Mouse (Mus musculus): ENCODE data around the gene Herc1. TPM values are rescaled to one million over a fixed set of nuclear protein-coding genes. Genes with fewer than 3 reads are reported as not detected.

Gene Herc1
- polyA plus RNA-seq, 1 experiment from 2014 or later, result 38.2 TPM

DNA sequence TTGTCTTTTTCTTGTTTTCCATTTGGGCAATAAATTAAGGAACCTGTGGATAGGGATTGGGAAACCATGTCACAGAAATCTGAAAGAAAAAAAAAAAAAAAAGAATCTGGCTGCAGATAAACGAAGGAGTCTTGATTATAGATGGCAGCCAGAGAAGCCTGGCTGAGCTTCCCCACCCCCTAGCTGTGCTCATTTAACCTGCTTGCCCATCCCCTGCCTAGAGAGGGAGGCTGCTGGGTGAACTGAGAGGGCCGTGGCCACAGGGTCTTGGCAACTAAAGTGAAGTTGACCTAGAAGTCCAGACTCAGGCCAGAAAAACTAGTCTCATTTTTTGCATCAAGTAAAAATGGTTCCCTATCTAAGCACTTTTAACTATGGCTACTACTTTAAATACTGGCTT is 160.7 kb downstream of the Herc1 start:
- Histone ChIP-seq H3K9ac (ENCODE audit: low read length) (peak overlapping the region; percentile 83), H3K4me3 (ENCODE audit: low read depth, low read length) (peak overlapping the region; percentile 58), H3K27me3 (ENCODE audit: control insufficient read depth, insufficient read depth, low read length) (no peaks in the 10 kb centered on the region), H3K27ac (ENCODE audit: low read depth, low read length) (peak overlapping the region; percentile 94), H3K36me3 (ENCODE audit: control insufficient read depth, insufficient read depth, low read length) (peaks cover 6% of the 10 kb centered on the region), H3K9me3 (ENCODE audit: control insufficient read depth, low read length) (no peaks in the 10 kb centered on the region), H3K4me1 (ENCODE audit: control insufficient read depth, insufficient read depth, low read length) (peaks cover 7% of the 10 kb centered on the region; the same call in 1 of the 2 replicates), H3K4me2 (ENCODE audit: low read depth) (peak overlapping the region; percentile 97)
- WGBS, result 7% methylated on average over 2 of the region's 2 CpGs
- ATAC-seq (ENCODE audit: insufficient read depth, low FRiP score, low TSS enrichment) (no peak), DNase-seq (ENCODE audit: low spot score) (peak; percentile 46)

DNA sequence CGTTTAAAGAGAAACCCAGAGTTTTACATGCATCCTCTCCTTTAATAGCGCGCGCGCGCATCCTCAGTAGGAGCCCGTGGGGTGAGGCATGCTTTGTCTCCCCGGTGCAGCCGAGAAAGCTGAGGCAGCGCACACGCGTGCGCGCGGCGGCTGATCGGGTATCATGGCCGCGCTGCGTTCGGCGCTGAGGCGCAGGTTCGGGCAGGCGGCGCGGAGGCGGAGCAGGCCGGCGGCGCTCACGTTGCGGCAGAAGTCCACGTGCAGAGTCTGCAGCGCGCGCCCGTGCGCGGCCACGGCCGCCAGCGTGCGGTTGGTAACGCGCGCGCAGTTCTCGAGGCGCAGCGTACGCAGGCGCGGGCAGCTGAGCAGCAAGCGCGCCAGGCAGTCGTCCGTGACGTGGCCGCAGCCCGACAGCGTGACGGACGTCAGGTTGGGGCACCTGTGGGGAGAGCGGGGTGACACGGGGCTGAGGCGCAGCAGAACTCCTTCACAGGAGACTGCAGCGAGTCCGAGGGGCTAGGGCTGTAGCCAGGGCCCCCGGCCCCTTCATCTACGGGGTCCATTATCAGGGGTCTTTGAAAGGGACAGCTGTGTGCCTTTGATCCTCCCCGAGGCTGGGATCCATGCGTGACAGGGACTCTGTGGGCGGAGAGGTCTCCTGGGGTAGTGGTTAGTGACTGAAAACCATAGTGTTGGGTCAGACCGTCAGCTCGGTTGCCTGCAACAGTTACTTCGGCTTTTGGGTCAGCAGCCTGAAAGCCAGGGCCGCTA is 161.5 kb downstream of the Herc1 start:
- H3K27ac ChIP-seq (ENCODE audit: low read depth, low read length), result peak overlapping the region; percentile 94
- peaks cover 6% of the 10 kb centered on the region for H3K36me3 ChIP-seq (ENCODE audit: control insufficient read depth, insufficient read depth, low read length)
- H3K4me3 ChIP-seq (ENCODE audit: low read depth, low read length), result peak overlapping the region; percentile 58
- under 1% methylated on average over 78 of the region's 78 CpGs for WGBS
- no peaks in the 10 kb centered on the region for H3K27me3 ChIP-seq (ENCODE audit: control insufficient read depth, insufficient read depth, low read length)
- peak overlapping the region; percentile 83 for H3K9ac ChIP-seq (ENCODE audit: low read length)
- H3K9me3 ChIP-seq (ENCODE audit: control insufficient read depth, low read length), result no peaks in the 10 kb centered on the region
- peaks cover 4% of the 10 kb centered on the region; the same call in 1 of the 2 replicates for H3K4me1 ChIP-seq (ENCODE audit: control insufficient read depth, insufficient read depth, low read length)
- ATAC-seq (ENCODE audit: insufficient read depth, low FRiP score, low TSS enrichment), result peak; percentile 87
- DNase-seq (ENCODE audit: low spot score), result peak; percentile 97
- peak overlapping the region; percentile 97 for H3K4me2 ChIP-seq (ENCODE audit: low read depth)

DNA sequence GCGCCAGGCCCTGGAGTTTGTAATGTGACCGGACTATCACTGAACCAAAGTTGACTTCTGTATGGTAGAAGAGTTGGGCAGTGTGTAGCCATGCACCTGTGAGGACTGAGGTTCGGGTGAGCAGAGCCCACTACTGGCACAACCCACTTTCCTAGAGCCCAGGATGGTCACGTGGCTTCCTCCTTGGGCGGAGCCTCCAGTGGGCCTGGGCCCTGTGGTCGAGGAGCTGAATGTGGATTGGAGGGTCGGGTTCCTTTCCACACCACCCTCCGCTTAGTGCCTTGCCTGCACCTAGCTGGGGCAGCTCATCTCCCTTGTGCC is 162.1 kb downstream of the Herc1 start:
- Histone ChIP-seq H3K27me3 (ENCODE audit: control insufficient read depth, insufficient read depth, low read length) (no peaks in the 10 kb centered on the region), H3K9me3 (ENCODE audit: control insufficient read depth, low read length) (no peaks in the 10 kb centered on the region), H3K36me3 (ENCODE audit: control insufficient read depth, insufficient read depth, low read length) (peaks cover 6% of the 10 kb centered on the region), H3K4me2 (ENCODE audit: low read depth) (peak overlapping the region; percentile 97), H3K9ac (ENCODE audit: low read length) (peak overlapping the region; percentile 83), H3K4me1 (ENCODE audit: control insufficient read depth, insufficient read depth, low read length) (peaks cover 4% of the 10 kb centered on the region; the same call in 1 of the 2 replicates), H3K4me3 (ENCODE audit: low read depth, low read length) (peak overlapping the region; percentile 58), H3K27ac (ENCODE audit: low read depth, low read length) (peak overlapping the region; percentile 94)
- ATAC-seq (ENCODE audit: insufficient read depth, low FRiP score, low TSS enrichment) (peak; percentile 90), DNase-seq (ENCODE audit: low spot score) (peak; percentile 87)
- WGBS, result under 1% methylated on average over 8 of the region's 8 CpGs

DNA sequence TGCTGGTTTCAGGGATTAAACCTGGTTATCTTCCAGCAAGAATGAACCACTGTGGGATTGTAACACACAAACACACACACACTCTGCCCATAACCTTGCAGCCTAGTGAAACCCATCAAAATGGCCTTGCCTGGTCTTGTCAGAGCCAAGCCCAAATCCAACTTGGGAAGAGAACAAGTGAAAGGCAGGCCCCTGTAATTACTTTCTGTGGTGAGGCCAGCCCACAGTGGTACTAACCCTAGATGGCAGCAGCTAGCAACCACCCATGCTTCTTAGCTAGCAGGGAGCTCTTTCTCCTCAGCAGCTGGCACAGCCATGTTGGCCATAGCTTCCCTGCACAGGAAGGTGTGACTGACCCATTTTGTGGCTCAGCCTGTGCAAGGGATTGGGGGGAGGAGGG is 162.9 kb downstream of the Herc1 start:
- peaks cover 10% of the 10 kb centered on the region for H3K36me3 ChIP-seq (ENCODE audit: control insufficient read depth, insufficient read depth, low read length)
- no peak overlapping the region for H3K9ac ChIP-seq (ENCODE audit: low read length)
- no peak overlapping the region for H3K4me2 ChIP-seq (ENCODE audit: low read depth)
- no peaks in the 10 kb centered on the region for H3K9me3 ChIP-seq (ENCODE audit: control insufficient read depth, low read length)
- no peaks in the 10 kb centered on the region for H3K27me3 ChIP-seq (ENCODE audit: control insufficient read depth, insufficient read depth, low read length)
- H3K4me3 ChIP-seq (ENCODE audit: low read depth, low read length), result no peak overlapping the region
- peaks cover 4% of the 10 kb centered on the region; the same call in 1 of the 2 replicates for H3K4me1 ChIP-seq (ENCODE audit: control insufficient read depth, insufficient read depth, low read length)
- ATAC-seq (ENCODE audit: insufficient read depth, low FRiP score, low TSS enrichment) (no peak), DNase-seq (ENCODE audit: low spot score) (no peak)
- H3K27ac ChIP-seq (ENCODE audit: low read depth, low read length), result 0 out of 2 replicates have a peak overlapping the region, but pooled peaks have one; percentile 8

DNA sequence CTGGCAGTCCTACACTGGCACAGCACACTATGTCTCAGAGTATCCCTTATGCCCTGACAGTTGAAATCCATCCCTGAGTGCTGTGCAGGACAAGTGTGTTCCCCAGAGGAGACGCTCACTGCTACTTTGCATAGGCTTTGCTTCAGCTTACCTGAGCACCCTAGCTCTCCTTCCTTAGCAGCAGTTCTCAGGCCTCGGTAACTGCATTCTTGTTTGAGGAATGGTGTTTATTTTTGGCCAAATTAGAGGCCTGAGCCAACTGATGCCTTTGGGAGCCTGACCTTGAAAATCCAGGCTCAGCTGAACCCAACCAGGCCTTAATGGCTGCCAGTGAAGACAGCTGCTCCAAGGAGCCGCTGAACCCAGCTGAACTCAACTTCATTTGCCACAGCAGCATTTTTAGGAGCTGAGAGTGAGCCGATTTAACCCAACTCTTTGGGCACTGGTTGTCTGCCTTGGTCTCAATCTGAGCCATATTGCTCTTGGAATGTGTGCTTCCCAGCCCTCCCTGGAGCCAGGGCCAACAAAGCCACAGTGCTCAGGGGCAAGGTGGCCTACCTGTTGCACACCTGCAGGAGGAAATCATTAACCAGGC is 163.5 kb downstream of the Herc1 start:
- peak; percentile 12 for DNase-seq (ENCODE audit: low spot score)
- no peak overlapping the region for H3K4me3 ChIP-seq (ENCODE audit: low read depth, low read length)
- 80% methylated on average over 4 of the region's 4 CpGs for WGBS
- no peak overlapping the region for H3K9ac ChIP-seq (ENCODE audit: low read length)
- peaks cover 4% of the 10 kb centered on the region; the same call in 1 of the 2 replicates for H3K4me1 ChIP-seq (ENCODE audit: control insufficient read depth, insufficient read depth, low read length)
- no peaks in the 10 kb centered on the region for H3K27me3 ChIP-seq (ENCODE audit: control insufficient read depth, insufficient read depth, low read length)
- H3K36me3 ChIP-seq (ENCODE audit: control insufficient read depth, insufficient read depth, low read length), result peaks cover 10% of the 10 kb centered on the region
- H3K4me2 ChIP-seq (ENCODE audit: low read depth), result no peak overlapping the region
- H3K27ac ChIP-seq (ENCODE audit: low read depth, low read length), result no peak overlapping the region
- H3K9me3 ChIP-seq (ENCODE audit: control insufficient read depth, low read length), result no peaks in the 10 kb centered on the region
- ATAC-seq (ENCODE audit: insufficient read depth, low FRiP score, low TSS enrichment), result no peak

DNA sequence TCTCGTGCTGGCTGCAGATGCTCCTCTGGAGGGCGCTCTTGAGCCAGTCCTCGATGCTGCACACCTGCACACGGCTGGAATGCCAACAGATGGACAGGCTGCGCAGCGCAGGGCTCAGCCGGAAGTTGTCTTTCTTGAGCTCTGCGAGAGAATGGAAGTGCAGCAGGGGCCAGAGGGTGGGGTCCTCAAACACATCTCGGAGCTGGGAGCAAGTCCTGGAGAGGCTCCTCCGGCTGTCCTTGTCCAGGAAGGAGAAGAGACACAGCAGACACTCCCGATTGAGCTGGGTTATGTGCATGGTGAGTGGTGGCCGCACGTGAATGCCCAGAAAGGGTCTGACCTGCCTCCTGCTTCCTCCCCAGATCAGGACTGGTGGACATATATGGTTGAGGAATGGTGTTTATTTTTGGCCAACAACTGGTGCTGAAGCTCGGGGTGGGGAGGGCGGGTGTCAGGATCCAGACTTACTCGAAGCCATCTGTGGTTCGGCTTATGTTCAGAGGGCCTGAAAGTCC is 164.1 kb downstream of the Herc1 start, which contains the start of gene Fbxl22:
TSS of gene Fbxl22 (minus strand) at position 338 of the 515 bp plus-strand sequence.
- Histone ChIP-seq H3K4me3 (ENCODE audit: low read depth, low read length) (no peak within 1 kb of the TSS), H3K9ac (ENCODE audit: low read length) (no peak within 1 kb of the TSS), H3K27me3 (ENCODE audit: control insufficient read depth, insufficient read depth, low read length) (no peaks in the 10 kb centered on the region), H3K36me3 (ENCODE audit: control insufficient read depth, insufficient read depth, low read length) (peaks cover 8% of the 10 kb centered on the region), H3K27ac (ENCODE audit: low read depth, low read length) (0 out of 2 replicates have a peak within 1 kb of the TSS, but pooled peaks have one; percentile 8), H3K4me1 (ENCODE audit: control insufficient read depth, insufficient read depth, low read length) (peaks cover 4% of the 10 kb centered on the region; the same call in 1 of the 2 replicates), H3K9me3 (ENCODE audit: control insufficient read depth, low read length) (no peaks in the 10 kb centered on the region), H3K4me2 (ENCODE audit: low read depth) (no peak within 1 kb of the TSS)
- 76% methylated on average over 17 of the region's 17 CpGs for WGBS
- no peak for ATAC-seq (ENCODE audit: insufficient read depth, low FRiP score, low TSS enrichment)
- DNase-seq (ENCODE audit: low spot score), result peak; percentile 32

DNA sequence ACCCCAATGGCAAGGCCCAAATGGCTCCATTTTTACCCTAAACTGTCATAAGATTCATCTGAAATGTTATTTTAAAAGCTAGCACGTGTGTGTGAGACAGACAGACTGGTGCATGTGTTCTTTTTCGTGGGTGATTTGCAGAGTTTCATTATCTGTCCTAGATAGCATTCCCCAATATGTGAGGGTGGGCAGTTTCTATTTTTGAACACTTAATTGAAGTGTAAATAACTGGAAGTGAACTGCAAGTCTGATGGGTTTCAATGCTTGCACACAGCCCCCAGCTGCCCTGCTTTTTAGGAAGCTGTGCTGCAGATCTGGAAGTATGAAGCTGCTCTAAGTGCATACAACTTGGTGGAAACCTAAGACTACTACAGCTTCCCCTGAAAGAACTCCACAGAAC is 164.9 kb downstream of the Herc1 start:
- H3K27me3 ChIP-seq (ENCODE audit: control insufficient read depth, insufficient read depth, low read length), result no peaks in the 10 kb centered on the region
- no peaks in the 10 kb centered on the region for H3K9me3 ChIP-seq (ENCODE audit: control insufficient read depth, low read length)
- H3K27ac ChIP-seq (ENCODE audit: low read depth, low read length), result no peak overlapping the region
- H3K9ac ChIP-seq (ENCODE audit: low read length), result no peak overlapping the region
- no peak overlapping the region for H3K4me2 ChIP-seq (ENCODE audit: low read depth)
- peaks cover 11% of the 10 kb centered on the region for H3K36me3 ChIP-seq (ENCODE audit: control insufficient read depth, insufficient read depth, low read length)
- no peak for ATAC-seq (ENCODE audit: insufficient read depth, low FRiP score, low TSS enrichment)
- 91% methylated on average over 2 of the region's 2 CpGs for WGBS
- peaks cover 4% of the 10 kb centered on the region; the same call in 1 of the 2 replicates for H3K4me1 ChIP-seq (ENCODE audit: control insufficient read depth, insufficient read depth, low read length)
- H3K4me3 ChIP-seq (ENCODE audit: low read depth, low read length), result no peak overlapping the region
- no peak for DNase-seq (ENCODE audit: low spot score)

DNA sequence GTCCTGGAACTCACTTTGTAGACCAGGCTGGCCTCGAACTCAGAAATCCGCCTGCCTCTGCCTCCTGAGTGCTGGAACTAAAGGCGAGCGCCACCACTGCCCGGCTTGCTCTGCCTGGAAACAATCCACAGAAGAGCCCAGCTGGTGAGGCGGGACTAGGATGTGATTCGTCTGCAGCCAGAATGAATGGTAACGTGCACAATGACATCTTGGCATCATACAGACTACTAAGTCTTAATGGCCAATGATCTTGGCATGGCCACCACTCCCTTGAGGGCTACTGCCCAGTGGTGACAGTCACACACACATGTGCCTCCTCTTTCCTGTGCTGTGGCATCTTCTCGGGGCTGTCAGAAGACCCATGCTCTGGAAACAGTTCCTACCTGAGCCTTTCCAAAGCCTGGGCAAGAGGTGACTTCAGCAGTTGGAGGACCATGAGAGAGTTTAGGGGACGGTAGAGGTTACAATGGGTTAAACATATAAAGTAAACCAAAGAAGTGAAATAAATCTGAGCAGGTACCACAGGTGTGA is 165.5 kb downstream of the Herc1 start:
- Histone ChIP-seq H3K4me1 (ENCODE audit: control insufficient read depth, insufficient read depth, low read length) (peaks cover 2% of the 10 kb centered on the region; the same call in 1 of the 2 replicates), H3K4me3 (ENCODE audit: low read depth, low read length) (no peak overlapping the region), H3K9me3 (ENCODE audit: control insufficient read depth, low read length) (no peaks in the 10 kb centered on the region), H3K27ac (ENCODE audit: low read depth, low read length) (no peak overlapping the region), H3K27me3 (ENCODE audit: control insufficient read depth, insufficient read depth, low read length) (no peaks in the 10 kb centered on the region), H3K9ac (ENCODE audit: low read length) (no peak overlapping the region), H3K36me3 (ENCODE audit: control insufficient read depth, insufficient read depth, low read length) (peaks cover 11% of the 10 kb centered on the region), H3K4me2 (ENCODE audit: low read depth) (no peak overlapping the region)
- 91% methylated on average over 10 of the region's 10 CpGs for WGBS
- ATAC-seq (ENCODE audit: insufficient read depth, low FRiP score, low TSS enrichment), result no peak
- no peak for DNase-seq (ENCODE audit: low spot score)

Data from neural tube, embryonic 11.5 days (tissue).